Mouse (Mus musculus) B cell, adult 2 months (primary cell): ENCODE measurements around the gene Lrch4.

Experiments used
- DNase-seq, 2 experiments: peaks; one replicate each; pipeline ENCODE4 v3.0.0; 2022

Lrch4 gene

DNA sequence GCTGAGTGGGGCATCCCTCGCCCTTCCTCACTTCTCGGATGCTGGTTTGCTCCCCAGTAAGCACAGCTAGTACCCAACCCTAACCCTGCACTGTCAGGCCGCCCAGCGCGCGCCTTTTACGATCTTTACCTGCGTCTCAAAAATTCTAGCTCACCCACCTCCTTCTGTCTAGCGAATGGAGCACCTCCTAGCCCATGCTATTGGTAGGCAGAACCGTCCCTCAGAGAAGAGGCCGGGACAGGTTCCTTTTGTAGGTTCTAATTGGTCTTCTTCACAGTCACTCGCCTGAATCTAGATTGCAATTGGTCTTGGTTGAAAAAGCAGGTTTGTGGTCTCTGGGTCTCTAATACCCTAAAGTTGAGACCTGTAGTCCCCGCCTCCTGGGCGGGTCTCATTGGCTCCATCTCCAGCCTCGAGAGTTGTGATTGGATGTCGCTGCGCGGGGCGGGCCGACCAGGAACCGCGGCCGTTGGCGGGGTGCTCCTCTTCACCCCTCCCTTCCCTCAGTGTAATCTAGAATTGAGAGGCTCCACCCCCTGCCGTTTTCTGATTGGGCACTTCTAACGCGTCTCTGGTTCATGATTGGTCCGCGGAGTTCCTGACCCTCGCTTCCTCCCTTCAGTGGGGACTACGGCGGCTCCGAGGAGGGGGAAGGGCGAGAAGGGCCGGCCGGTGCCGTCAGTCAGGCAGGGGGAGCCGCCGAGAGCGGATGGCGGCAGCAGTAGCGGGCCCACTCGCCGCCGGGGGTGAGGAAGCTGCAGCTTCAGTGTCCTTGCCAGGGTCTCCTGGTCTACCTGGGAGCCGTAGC, at the start of gene Lrch4, which contains the start of the genes Fbxo24 and Gm20605:
Gene Lrch4 (plus strand): TSS at position 624 of the 808 bp plus-strand sequence.
Gene Fbxo24 (minus strand): TSS at position 505 of the 808 bp plus-strand sequence.
Gene Gm20605 (plus strand): TSS at position 678 of the 808 bp plus-strand sequence.
- peak; percentile 97 to 99 for DNase-seq

DNA sequence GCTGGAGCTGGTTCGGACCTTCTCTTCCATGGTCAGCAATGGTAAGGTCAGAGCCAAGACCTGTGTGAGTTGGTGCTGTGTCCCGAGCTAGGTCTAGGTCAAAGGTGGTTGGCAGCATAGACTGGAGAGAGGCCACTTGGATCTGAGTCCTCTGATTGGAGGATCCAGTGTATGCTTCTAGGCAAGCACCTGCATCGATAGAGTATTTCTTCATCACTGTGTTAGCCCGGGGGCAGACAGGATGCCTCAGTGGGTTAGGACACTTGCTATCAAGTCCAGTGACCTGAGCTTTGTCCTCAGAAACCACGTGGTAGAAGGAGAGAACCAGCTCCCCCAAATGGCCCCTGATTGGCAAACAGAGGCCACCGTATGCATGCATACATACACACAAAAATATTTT, 48.7 kb upstream of the Lrch4 start:
- no peak for DNase-seq

DNA sequence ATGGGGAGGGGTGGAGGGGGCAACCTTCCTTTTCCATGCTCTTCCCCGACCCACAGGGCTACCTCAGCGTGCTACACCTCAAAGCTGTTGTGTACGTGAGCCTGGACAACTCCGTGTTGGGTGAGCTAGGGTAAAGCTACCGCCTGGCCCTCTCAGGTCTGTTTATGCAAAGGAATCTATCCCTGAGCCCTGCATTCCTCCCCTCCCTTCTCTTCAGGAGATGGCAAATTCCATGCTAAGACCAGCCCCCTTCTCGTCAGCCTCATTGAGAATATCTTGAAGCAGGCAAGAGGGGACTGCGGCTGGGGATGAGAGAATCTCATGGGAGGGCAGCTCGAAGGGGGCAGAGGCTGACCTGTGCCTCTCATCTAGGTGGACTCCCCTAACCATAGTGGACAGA, 46.2 kb upstream of the Lrch4 start:
- no peak for DNase-seq

DNA sequence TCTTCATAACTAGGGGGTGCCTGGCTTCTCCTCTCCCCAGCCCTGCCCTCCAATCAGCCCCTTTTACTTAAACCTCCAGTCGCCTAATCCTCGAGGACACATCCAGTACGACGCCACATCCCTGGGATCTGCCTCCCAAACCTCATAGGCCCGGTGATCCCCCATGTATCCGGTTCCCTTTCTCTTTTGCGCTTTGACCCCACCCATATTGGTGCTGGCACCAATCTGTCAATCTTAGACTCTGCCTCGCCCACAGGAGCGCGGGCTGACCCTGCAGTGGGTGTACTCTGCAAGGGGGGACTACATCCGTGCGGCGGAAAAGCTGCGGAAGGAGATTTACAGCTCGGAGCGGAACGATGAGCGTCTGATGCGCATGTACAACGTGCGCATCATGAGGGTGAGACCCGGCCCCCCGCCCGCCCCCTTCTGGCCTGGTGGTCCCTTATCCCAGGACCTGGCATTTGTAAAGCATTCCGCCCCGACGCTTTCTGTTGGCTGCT, 45.2 kb upstream of the Lrch4 start:
- DNase-seq: no peak

DNA sequence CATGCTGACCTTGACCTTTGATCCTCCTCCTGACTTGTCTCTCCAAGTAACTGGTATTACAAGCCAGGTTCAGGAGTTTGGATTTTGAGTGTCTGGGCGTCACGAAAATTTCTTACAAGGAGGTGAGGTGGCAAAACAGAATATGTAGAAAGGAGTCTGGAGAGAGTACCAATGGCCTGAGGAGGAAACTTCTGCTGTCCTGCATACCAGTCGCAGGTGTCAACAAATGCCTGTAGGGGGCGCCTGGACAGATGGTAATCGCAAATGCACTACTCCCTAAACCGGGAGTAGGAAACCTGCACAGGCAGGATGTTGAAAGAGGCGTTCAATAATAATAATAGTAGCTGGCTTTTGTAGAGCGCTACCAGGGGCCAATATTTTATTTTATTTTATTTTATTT, 43.9 kb upstream of the Lrch4 start:
- DNase-seq: peak; percentile 81

DNA sequence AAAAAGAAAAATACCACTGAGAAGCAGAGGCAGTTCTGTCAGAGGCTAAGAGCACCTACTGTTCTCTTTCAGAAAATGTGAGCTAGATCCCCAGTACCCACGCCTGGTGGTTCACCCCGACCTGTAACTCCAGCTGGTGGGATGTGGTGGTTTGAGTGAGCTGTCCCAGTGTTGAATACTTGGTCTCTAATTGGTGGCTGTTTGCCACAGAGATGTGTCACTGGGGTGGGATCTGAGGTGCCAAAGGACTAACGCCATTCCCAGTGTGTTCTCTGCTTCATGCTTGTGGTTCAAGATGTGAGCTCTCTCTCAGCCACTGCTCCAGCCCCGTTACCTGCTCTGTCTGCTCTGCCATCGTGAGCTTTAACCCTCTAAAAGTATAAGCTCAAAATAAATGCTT, 38.4 kb upstream of the Lrch4 start:
- no peak for DNase-seq

DNA sequence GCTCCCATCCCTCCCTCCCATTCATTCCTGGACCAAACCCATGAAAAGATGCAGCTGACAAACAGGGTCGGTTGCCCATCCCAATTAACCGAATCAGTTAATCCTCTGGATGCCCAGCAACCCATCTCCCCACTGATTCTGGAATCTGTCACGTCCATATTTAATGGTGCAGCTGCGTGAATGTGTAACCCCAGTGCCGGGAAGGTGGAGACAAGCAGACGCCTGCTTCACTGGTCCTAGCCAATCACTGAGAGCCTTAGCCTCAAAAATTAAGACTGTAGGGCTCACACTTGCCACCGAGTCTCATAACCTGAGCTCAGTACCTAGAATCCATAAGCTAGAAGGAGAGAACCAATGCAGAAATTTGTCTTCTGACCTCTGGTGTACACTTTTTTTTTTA, 33.0 kb upstream of the Lrch4 start:
- no peak for DNase-seq

DNA sequence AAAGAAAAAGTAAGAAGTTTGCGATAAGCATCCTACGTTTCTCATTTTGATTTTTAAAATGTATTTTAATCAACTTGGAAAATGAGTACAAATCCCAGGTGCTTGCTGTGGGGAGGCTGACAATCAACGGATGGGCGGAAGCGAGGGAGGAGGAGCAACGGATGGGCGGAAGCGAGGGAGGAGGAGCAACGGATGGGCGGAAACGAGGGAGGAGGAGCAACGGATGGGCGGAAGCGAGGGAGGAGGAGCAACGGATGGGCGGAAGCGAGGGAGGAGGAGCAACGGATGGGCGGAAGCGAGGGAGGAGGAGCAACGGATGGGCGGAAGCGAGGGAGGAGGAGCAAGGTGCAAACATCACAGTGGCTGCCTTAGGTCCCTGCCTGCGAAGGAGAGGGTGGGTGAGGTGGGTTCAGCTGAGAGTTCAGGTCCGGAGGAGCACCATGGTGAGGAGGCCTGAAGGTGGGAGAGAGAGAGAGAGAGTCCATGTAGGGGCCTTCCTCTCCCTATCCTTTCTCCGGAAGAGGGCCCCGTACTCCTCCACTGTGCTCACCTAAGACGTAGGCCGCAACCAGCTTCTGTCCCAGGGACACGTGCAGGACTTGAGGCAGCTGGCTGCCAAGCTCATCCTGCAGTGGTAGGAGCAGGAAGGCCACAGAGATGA, 32.2 kb upstream of the Lrch4 start:
- DNase-seq: peak; percentile 62 to 66

DNA sequence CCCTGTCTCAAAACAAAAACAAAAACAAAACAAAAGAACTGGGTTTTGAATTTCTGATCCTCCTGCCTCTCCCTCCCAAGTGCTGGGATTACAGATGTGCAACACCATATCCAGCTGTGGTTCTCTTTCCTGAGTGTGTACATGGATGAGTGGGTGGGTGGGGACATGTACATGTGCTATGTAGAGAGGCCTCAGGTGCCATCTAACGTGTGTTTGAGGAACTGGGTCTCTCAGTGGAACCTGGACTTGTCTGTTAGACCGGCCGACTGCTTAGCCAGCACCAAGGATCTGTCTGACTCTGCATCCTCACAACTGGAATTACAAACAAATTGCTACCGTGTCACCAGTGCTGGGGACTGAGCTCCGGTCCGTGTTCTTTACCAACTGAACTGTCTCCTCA, 31.3 kb upstream of the Lrch4 start:
- DNase-seq: no peak

DNA sequence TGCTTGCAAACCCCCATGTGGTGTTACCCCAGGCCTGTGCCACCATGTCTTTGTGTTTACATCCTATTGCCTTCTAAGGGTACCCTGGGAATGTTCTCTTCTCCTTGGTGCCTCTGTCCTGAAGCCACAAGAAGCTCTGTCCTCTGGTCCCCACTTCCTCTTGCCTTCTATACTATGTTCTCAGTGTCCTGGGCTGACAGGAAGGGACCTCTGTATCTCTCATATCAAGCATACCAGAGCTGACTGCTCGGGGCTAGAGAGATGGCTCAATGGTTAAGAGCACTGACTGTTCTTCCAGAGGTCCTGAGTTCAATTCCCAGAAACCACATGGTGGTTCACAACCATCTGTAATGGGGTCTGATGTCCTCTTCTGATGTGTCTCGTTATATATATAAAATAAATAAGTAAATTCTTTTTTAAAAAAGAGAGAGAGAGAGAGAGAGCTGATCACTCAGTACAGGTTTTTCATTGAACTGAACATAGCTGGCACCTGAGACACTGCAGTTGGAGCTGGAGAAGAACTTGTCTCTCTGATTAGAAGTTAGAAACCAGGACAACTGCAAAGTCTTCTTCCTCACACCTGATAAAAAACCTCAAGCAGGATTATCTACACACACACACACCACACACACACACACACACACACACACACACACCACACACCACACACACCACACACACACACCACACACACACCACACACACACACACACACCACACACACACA, 30.7 kb upstream of the Lrch4 start:
- no peak for DNase-seq

DNA sequence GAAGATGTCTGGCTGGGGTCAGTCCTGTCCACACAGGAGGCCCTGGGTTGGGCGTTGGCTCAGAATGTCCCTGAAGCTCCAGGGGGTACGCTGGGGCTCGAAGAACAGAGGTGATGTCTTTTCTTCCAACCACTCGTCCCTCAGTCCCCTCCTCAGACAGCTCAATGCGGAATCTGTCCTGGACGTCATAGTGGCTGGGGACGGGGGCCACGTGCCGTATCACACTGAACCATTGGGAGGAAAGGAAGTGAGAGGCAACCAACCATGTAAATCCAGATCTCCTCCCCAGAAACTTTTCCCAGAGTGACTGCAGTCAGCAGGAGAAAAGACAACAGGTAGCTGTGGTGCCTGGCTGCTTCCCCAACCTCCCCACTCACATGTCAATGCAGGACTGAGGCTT, 29.3 kb upstream of the Lrch4 start:
- no peak for DNase-seq

DNA sequence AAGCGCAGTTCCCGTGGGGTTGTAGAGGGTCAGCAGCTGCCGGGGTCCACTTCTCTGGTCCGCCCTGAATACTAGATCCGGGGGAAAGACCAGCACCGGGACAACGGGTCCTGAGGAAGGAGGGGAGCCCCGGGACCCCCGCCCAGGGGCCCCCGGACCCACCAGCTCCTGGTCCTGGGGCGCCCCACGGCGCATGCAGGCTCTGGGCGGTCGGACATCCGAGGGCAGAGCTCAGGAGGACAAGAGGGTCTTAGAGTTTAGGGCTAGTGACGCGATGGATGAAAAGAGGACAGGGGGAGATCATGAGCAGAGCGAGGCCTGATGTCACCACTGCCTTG, 28.7 kb upstream of the Lrch4 start:
- DNase-seq: no peak

DNA sequence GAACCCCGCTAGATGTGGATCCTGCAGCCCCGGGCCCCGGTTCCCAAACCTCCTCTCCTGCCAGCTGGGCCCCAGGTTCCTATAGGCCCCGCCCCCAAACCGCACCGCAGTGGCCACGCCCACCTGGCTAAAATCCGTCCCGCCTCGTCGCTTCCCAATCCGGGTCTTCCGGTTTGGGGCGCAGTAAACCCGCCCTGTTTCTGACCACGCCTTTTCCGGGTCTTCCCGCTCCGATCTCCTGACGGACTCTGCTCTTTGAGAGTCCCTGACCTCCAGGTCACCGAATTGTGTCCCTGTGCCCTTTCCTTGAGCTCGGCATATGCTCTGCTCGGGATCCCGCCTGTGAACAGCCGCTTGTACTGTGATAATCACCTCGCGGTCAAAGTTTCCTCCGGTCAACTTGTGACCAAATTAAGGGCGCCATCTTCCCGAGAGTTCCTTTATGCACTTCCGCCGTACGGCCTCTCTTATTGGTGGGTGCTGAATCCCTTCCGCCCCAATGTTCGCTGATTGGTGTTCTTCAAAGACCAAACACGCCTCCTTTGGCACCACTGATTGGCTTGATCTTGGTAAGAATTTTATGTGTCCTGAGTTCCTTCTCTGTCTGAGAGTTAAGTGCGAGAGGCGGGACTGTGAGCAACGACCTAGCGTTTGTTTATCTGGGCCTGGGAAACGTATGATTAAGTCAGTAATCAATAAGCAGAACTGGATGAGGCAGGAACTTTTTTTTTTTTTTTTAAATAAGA, 28.1 kb upstream of the Lrch4 start, which contains the start of gene Mospd3:
Gene Mospd3 (minus strand): TSS at position 440 of the 746 bp plus-strand sequence.
- peak; percentile 98 for DNase-seq

DNA sequence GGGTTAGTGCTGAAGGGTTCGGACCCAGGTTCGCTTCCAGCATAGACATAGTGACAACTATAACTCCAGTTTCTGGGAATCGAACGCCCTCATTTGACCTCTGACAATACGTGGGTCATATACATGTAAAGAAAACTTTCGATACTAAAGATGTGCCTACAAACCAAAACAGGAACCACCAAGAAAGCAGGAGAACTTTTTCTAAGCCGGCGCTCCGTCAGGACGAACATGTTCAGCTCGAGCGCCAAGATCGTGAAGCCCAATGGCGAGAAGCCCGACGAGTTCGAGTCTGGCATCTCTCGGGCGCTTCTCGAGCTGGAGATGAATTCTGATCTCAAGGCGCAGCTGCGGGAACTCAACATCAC, 27.6 kb upstream of the Lrch4 start:
- DNase-seq: peak in 1 of 2 experiments; percentile 24

DNA sequence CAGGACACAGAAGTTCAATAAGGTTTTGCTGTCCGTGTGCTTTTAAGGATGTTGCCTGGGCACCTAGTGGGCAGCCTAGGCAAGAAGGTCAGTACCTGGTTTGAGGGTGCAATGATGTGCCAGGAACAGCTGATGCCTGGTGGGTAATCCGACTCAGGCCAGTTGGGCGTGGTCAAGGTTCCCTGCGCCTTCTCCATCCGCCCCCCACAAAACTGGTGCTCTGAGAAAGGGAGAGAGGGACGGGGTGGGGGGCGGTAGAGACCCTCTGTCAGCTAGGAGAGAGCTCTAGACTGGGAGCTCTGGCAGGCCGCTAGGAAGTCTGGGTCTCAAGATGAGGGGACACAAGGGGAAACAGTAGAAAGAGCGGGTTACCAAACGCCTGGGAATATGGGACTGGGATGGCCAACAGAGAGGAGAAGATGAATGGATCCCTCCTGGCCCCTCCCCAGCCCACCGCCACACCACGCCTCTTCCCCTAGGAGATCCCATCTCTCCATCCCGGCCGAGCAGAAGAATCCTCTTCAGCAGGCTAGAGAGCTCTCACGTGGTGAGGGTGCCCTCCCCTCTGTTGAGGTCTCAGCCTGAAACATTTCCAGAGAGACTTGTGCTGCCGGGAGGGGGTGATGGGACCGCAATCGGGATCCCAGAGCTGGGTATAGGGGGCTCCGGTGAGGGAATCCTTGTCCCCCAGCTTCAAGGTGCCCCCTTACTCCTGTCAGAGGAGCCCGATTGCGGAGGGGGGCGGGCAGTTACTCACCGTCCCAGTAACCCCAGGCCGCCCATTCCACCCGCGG, 20.9 kb upstream of the Lrch4 start:
- no peak for DNase-seq

DNA sequence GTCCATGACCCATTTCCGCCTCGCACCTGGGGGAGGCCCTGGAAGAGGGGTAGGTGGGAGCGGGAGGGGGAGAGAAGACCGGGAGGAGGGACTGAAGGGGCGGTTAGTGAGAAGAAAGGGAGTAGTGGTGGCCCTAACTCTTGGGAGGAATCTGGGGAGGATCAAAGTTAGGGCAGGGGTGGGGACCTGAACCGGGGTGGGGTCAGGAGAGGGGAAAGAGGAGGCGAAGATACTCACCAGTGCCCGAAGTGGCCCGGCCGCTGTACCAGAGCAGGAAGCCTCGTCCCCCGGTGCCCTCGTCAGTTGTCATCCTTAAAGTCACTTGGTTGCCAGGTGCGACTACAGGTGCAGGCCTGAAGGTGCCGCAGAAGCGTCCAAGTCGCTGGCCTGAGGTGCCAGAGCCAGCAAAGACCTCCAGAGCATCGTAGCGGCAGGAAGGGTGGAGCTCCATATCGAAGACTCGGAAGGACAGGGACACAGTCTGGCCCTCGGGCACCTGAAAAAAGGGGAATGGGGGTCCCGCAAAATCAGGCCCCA, 20.2 kb upstream of the Lrch4 start:
- no peak for DNase-seq

DNA sequence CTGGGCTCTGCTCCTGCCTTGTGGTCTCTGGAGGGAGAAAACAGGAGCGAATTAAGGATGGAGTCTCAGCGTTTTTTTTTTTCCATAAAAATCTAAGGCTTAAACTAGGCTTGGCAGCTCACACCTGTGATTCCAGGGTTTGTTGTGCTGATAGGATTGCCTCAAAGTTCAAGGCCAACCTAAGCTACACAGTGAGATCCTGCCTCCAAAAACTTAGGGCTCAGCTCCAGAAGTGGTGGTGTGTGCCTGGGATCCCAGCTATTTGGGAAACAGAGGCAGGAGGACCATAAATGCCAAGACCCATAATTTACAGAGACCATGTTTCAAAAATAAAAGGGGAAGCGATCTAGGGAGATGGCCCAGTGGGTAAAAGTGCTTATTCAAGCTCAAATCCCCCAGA, 19.6 kb upstream of the Lrch4 start:
- DNase-seq: no peak

DNA sequence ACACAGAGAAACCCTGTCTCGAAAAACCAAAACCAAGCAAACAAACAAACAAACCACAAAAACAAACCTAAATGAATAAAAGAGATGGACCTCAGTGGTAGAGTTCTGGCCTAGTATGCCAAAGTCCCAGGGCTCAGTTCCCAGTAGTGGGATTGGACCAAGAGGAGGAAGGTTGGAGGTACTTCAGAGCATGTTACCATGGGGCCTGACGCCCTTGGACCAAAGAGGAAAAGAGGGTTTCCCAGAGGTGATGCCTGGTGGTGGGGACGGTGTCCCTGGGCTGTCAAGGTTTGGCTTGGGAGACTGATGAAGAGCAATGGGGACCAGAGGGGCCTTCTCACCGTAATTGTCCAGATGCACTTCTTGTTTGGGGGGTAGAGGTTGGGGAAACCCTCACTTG, 18.9 kb upstream of the Lrch4 start:
- no peak for DNase-seq

DNA sequence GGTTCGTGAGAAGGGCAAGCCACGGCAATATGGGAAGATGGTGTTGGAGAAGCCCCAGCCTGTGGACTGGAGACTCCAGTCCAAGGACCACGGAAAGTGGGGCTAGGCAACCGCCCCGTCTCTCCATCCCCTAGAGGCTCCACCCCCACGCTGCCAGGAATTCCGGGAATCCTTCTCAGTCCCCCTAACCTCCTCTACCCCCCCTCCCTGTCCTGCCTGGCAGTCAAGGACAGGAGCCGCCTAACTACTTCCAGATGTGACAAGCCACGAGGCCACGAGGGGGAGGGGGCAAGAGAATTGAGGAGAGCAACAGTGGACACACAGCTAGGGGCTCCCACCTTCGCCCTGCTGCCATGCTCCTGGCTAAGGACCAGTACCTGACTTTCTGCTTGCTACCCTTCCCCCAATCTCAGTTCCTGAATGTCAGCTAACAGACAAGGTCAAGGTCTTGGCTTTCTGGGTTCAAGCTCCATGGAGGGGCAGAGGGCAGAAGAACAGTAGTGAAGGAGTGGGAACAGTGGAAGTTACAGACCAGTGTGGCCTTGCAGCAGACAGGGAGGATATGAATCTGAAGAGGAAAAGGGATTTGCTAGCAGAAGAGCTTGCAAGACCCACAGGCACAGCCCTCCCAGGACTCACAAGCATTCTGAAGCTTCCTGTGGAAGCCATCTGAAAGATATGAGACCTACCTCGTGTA, 18.2 kb upstream of the Lrch4 start:
- no peak for DNase-seq

DNA sequence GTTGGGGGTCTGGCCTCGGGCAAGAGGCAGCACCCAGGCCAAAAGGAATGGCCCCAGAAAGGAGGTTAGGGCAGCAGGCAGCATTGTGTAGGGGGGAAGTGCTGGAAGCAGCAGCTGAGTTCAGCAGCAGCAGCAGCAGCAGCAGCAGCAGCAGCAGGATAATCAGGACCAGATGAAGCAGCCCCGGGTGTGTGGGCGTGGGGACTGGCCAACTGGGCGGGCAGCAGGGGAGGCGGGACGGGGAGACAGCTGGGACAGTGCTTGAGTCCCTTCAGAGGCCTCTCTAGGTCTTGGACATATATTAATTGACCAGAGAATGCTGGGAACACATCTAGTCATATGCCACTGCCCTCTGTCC, 17.7 kb upstream of the Lrch4 start:
- DNase-seq: no peak

DNA sequence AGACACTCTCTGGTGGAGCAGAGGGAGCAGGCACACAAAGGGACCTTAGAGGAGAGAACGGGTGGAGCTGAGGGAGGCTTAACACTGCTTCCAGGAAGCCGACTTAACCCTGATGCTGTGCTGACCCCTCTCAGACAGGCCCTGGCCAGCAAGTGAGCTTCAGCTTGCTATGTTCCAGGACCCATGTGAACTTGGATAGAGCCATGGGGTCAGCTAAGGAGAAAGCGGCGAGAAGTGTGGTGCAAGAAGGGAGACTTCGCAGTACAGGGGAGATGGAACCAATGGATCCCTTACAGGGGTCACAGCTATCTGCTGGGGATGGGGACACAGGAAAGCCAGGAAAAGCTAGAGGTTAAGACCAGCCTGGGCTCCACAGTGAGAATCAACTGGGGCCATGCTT, 15.8 kb upstream of the Lrch4 start:
- no peak for DNase-seq
